Mouse (Mus musculus) embryonic facial prominence, embryonic 11.5 days (tissue): Measurements from ENCODE around the gene Tnrc6c. TPM values are rescaled to one million over a fixed set of nuclear protein-coding genes. Genes with fewer than 3 reads are reported as not detected.

Source experiments
- ATAC-seq: fragments of 200-750 bp; cut with Nextera tagmentation; replicated peaks from 2 replicates; pipeline ENCODE4 v1.8.0; 2017; ENCODE audit warnings: low read depth; ENCODE audit not compliant: insufficient number of reproducible peaks, low FRiP score, low TSS enrichment
- DNase-seq: peaks from one replicate; pipeline ENCODE4 v3.0.0-alpha.2; 2015; ENCODE audit warnings: low spot score
- H3K27ac ChIP-seq: fragments of 300-500 bp; sonication (generic); replicated peaks from 2 replicates; pipeline ENCODE4 v1.5.1; 2014; ENCODE audit warnings: mild to moderate bottlenecking, low read depth, low read length, control low read depth
- H3K27me3 ChIP-seq: fragments of 300-500 bp; sonication (generic); 2 replicates; pipeline ENCODE4 v1.6.1; 2014; ENCODE audit warnings: mild to moderate bottlenecking, low read length, moderate library complexity, mixed read lengths; ENCODE audit not compliant: control insufficient read depth, insufficient read depth
- H3K36me3 ChIP-seq: fragments of 300-500 bp; sonication (generic); replicated peaks from 2 replicates; pipeline ENCODE4 v1.6.1; 2014; ENCODE audit warnings: low read depth, mild to moderate bottlenecking, low read length, moderate library complexity, mixed read lengths; ENCODE audit not compliant: control insufficient read depth, insufficient read depth
- H3K4me1 ChIP-seq: fragments of 300-500 bp; sonication (generic); 2 replicates; pipeline ENCODE4 v1.6.1; 2014; ENCODE audit warnings: low read length, mixed read lengths; ENCODE audit not compliant: control insufficient read depth, insufficient read depth
- H3K4me2 ChIP-seq: fragments of 300-500 bp; sonication (generic); 2 replicates; pipeline ENCODE4 v1.6.1; 2014; ENCODE audit warnings: low read depth, mild to moderate bottlenecking, control low read depth, low read length, moderate library complexity
- H3K4me3 ChIP-seq: fragments of 300-500 bp; sonication (generic); 2 replicates; pipeline ENCODE4 v1.5.1; 2014; ENCODE audit warnings: low read depth, low read length, control low read depth
- H3K9ac ChIP-seq: fragments of 300-500 bp; sonication (generic); replicated peaks from 2 replicates; pipeline ENCODE4 v1.6.1; 2014; ENCODE audit warnings: mild to moderate bottlenecking, control low read depth, low read length
- H3K9me3 ChIP-seq: fragments of 300-500 bp; sonication (generic); replicated peaks from 2 replicates; pipeline ENCODE4 v1.6.1; 2016; ENCODE audit warnings: mild to moderate bottlenecking, low read length, inconsistent platforms, mixed read lengths; ENCODE audit not compliant: control insufficient read depth
- WGBS: fragments of 180-500 bp; shearing (Covaris S2); extraction: QIAGEN DNeasy Blood & Tissue Kit; methylation state at CpG from one replicate; pipeline ENCODE4 v1.1.7; 2014; 5-methylcytosine and 5-hydroxymethylcytosine counted together
- polyA plus RNA-seq: library from polyadenylated mRNA; unstranded; fragments of >200 nt; fragmentation: Nextera tagmentation; extraction: Ambion mirVana; gene quantifications from 2 replicates; pipeline ENCODE4 v1.2.1, GENCODE M21; 2014

The Tnrc6c gene
- polyA plus RNA-seq, 1 experiment from 2014 or later, result 16.7 TPM

GRCm38 (mm10) chr11:117666563-117666962, 12.5 kb downstream of the Tnrc6c start:
- H3K4me2 ChIP-seq, result no peak overlapping the region
- H3K9ac ChIP-seq, result no peak overlapping the region
- ATAC-seq (no peak), DNase-seq (no peak)
- H3K4me1 ChIP-seq, result no peaks in the 10 kb centered on the region
- no peaks in the 10 kb centered on the region for H3K36me3 ChIP-seq
- no peaks in the 10 kb centered on the region for H3K27me3 ChIP-seq
- H3K9me3 ChIP-seq, result no peaks in the 10 kb centered on the region
- no peak overlapping the region for H3K27ac ChIP-seq
- H3K4me3 ChIP-seq, result no peak overlapping the region

GRCm38 (mm10) chr11:117667152-117667551, 13.1 kb downstream of the Tnrc6c start:
- no peak overlapping the region for H3K27ac ChIP-seq
- H3K27me3 ChIP-seq, result no peaks in the 10 kb centered on the region
- no peaks in the 10 kb centered on the region for H3K36me3 ChIP-seq
- no peak overlapping the region for H3K9ac ChIP-seq
- no peak overlapping the region for H3K4me3 ChIP-seq
- no peaks in the 10 kb centered on the region for H3K9me3 ChIP-seq
- H3K4me1 ChIP-seq, result no peaks in the 10 kb centered on the region
- no peak overlapping the region for H3K4me2 ChIP-seq
- no peak for ATAC-seq
- 87% methylated on average over 5 of the region's 5 CpGs for WGBS
- no peak for DNase-seq

GRCm38 (mm10) chr11:117667825-117668224, 13.7 kb downstream of the Tnrc6c start:
- no peak overlapping the region for H3K4me2 ChIP-seq
- DNase-seq (no peak), ATAC-seq (no peak)
- WGBS, result 83% methylated on average over 5 of the region's 5 CpGs
- no peaks in the 10 kb centered on the region for H3K9me3 ChIP-seq
- H3K4me1 ChIP-seq, result no peaks in the 10 kb centered on the region
- H3K9ac ChIP-seq, result no peak overlapping the region
- H3K4me3 ChIP-seq, result no peak overlapping the region
- no peaks in the 10 kb centered on the region for H3K27me3 ChIP-seq
- no peak overlapping the region for H3K27ac ChIP-seq
- no peaks in the 10 kb centered on the region for H3K36me3 ChIP-seq

- Histone ChIP-seq H3K27ac (no peak overlapping the region), H3K36me3 (no peaks in the 10 kb centered on the region), H3K9me3 (no peaks in the 10 kb centered on the region), H3K9ac (no peak overlapping the region), H3K4me2 (no peak overlapping the region), H3K27me3 (no peaks in the 10 kb centered on the region), H3K4me3 (no peak overlapping the region), H3K4me1 (no peaks in the 10 kb centered on the region)
- DNase-seq (no peak), ATAC-seq (no peak)
- WGBS, result 88% methylated on average over 5 of the region's 5 CpGs
Measured at GRCm38 (mm10) chr11:117671626-117672025, 17.5 kb downstream of the Tnrc6c start.

GRCm38 (mm10) chr11:117674531-117674930, 20.4 kb downstream of the Tnrc6c start:
- 87% methylated on average over 1 of the region's 1 CpGs for WGBS
- DNase-seq, result no peak
- no peak overlapping the region for H3K9ac ChIP-seq
- H3K27ac ChIP-seq, result no peak overlapping the region
- no peaks in the 10 kb centered on the region for H3K9me3 ChIP-seq
- no peaks in the 10 kb centered on the region for H3K4me1 ChIP-seq
- no peaks in the 10 kb centered on the region for H3K36me3 ChIP-seq
- H3K4me3 ChIP-seq, result no peak overlapping the region
- ATAC-seq, result no peak
- no peak overlapping the region for H3K4me2 ChIP-seq
- H3K27me3 ChIP-seq, result no peaks in the 10 kb centered on the region

- ATAC-seq (no peak), DNase-seq (no peak)
- H3K9me3 ChIP-seq, result no peaks in the 10 kb centered on the region
- H3K9ac ChIP-seq, result no peak overlapping the region
- no peak overlapping the region for H3K4me2 ChIP-seq
- 21% methylated on average over 2 of the region's 2 CpGs for WGBS
- H3K36me3 ChIP-seq, result no peaks in the 10 kb centered on the region
- H3K4me1 ChIP-seq, result no peaks in the 10 kb centered on the region
- no peak overlapping the region for H3K4me3 ChIP-seq
- no peaks in the 10 kb centered on the region for H3K27me3 ChIP-seq
- no peak overlapping the region for H3K27ac ChIP-seq
Measured at GRCm38 (mm10) chr11:117676649-117677048, 22.6 kb downstream of the Tnrc6c start.

GRCm38 (mm10) chr11:117677111-117677510, 23.0 kb downstream of the Tnrc6c start:
- H3K9ac ChIP-seq, result no peak overlapping the region
- no peaks in the 10 kb centered on the region for H3K9me3 ChIP-seq
- no peaks in the 10 kb centered on the region for H3K27me3 ChIP-seq
- no peak overlapping the region for H3K4me3 ChIP-seq
- no peaks in the 10 kb centered on the region for H3K4me1 ChIP-seq
- H3K4me2 ChIP-seq, result no peak overlapping the region
- 72% methylated on average over 3 of the region's 3 CpGs for WGBS
- ATAC-seq, result no peak
- DNase-seq, result no peak
- H3K36me3 ChIP-seq, result no peaks in the 10 kb centered on the region
- H3K27ac ChIP-seq, result no peak overlapping the region

GRCm38 (mm10) chr11:117677594-117677993, 23.5 kb downstream of the Tnrc6c start:
- H3K4me3 ChIP-seq, result no peak overlapping the region
- WGBS, result 92% methylated on average over 3 of the region's 3 CpGs
- no peak overlapping the region for H3K9ac ChIP-seq
- no peak for ATAC-seq
- no peak for DNase-seq
- H3K36me3 ChIP-seq, result no peaks in the 10 kb centered on the region
- no peaks in the 10 kb centered on the region for H3K9me3 ChIP-seq
- H3K27me3 ChIP-seq, result no peaks in the 10 kb centered on the region
- H3K4me2 ChIP-seq, result no peak overlapping the region
- H3K27ac ChIP-seq, result no peak overlapping the region
- no peaks in the 10 kb centered on the region for H3K4me1 ChIP-seq
